Mouse (Mus musculus): ENCODE measurements at regions not wholly inside any gene's neighbourhood (a gene's known extent, or its start where the extent isn't known, plus 50 kb on each side); places are given as distances from the start of the nearest gene placed in this dataset.

GRCm38 (mm10) chr6:94390403-94390802 lies 106.7 kb upstream of the Magi1 start:
- Histone ChIP-seq H3K4me2 (replicated peaks) (no peak overlapping the region), H3K9me3 (no peaks in the 10 kb centered on the region), H3K27ac (replicated peaks) (no peak overlapping the region), H3K9ac (replicated peaks) (no peak overlapping the region), H3K27me3 (no peaks in the 10 kb centered on the region), H3K36me3 (no peaks in the 10 kb centered on the region), H3K4me3 (no peak overlapping the region), H3K4me1 (no peaks in the 10 kb centered on the region)
- ATAC-seq (ENCODE audit: low FRiP score, low read depth): no peak
- WGBS: 86% methylated on average over 2 of the region's 2 CpGs

GRCm38 (mm10) chr6:94389716-94390115 lies 106.0 kb upstream of the Magi1 start:
- no peaks in the 10 kb centered on the region for H3K36me3 ChIP-seq
- H3K4me1 ChIP-seq: no peaks in the 10 kb centered on the region
- H3K4me3 ChIP-seq: no peak overlapping the region
- no peak for ATAC-seq (ENCODE audit: low FRiP score, low read depth)
- no peak overlapping the region for H3K4me2 ChIP-seq (replicated peaks)
- H3K27ac ChIP-seq (replicated peaks): no peak overlapping the region
- no peak overlapping the region for H3K9ac ChIP-seq (replicated peaks)
- H3K9me3 ChIP-seq: no peaks in the 10 kb centered on the region
- 85% methylated on average over 9 of the region's 9 CpGs for WGBS
- no peaks in the 10 kb centered on the region for H3K27me3 ChIP-seq

- no peak overlapping the region for H3K4me3 ChIP-seq
- H3K27ac ChIP-seq (replicated peaks): no peak overlapping the region
- ATAC-seq (ENCODE audit: low FRiP score, low read depth): no peak
- whole genome bisulfite sequencing: 79% methylated on average over 2 of the region's 2 CpGs
- no peaks in the 10 kb centered on the region for H3K27me3 ChIP-seq
- H3K9me3 ChIP-seq: no peaks in the 10 kb centered on the region
- no peaks in the 10 kb centered on the region for H3K4me1 ChIP-seq
- H3K9ac ChIP-seq (replicated peaks): no peak overlapping the region
- H3K4me2 ChIP-seq (replicated peaks): no peak overlapping the region
- H3K36me3 ChIP-seq: no peaks in the 10 kb centered on the region
Measured at GRCm38 (mm10) chr6:94387648-94388047, 103.9 kb upstream of the Magi1 start.

- WGBS: 69% methylated on average over 2 of the region's 2 CpGs
- no peak overlapping the region for H3K4me3 ChIP-seq
- H3K27ac ChIP-seq (replicated peaks): no peak overlapping the region
- H3K9me3 ChIP-seq: no peaks in the 10 kb centered on the region
- H3K36me3 ChIP-seq: no peaks in the 10 kb centered on the region
- H3K4me1 ChIP-seq: no peaks in the 10 kb centered on the region
- no peak overlapping the region for H3K9ac ChIP-seq (replicated peaks)
- H3K27me3 ChIP-seq: no peaks in the 10 kb centered on the region
- H3K4me2 ChIP-seq (replicated peaks): no peak overlapping the region
- no peak for ATAC-seq (ENCODE audit: low FRiP score, low read depth)
Measured at GRCm38 (mm10) chr6:94385531-94385930, 101.8 kb upstream of the Magi1 start.

- H3K27ac ChIP-seq (replicated peaks): no peak overlapping the region
- H3K4me1 ChIP-seq: no peaks in the 10 kb centered on the region
- H3K27me3 ChIP-seq: no peaks in the 10 kb centered on the region
- H3K4me3 ChIP-seq: no peak overlapping the region
- H3K4me2 ChIP-seq (replicated peaks): no peak overlapping the region
- no peaks in the 10 kb centered on the region for H3K9me3 ChIP-seq
- no peak overlapping the region for H3K9ac ChIP-seq (replicated peaks)
- H3K36me3 ChIP-seq: no peaks in the 10 kb centered on the region
- no peak for ATAC-seq (ENCODE audit: low FRiP score, low read depth)
- WGBS: 90% methylated on average over 2 of the region's 2 CpGs
Measured at GRCm38 (mm10) chr6:94369991-94370390, 86.3 kb upstream of the Magi1 start.

- Histone ChIP-seq H3K4me1 (no peaks in the 10 kb centered on the region), H3K9me3 (no peaks in the 10 kb centered on the region), H3K27ac (replicated peaks) (no peak overlapping the region), H3K9ac (replicated peaks) (no peak overlapping the region), H3K36me3 (no peaks in the 10 kb centered on the region), H3K4me2 (replicated peaks) (no peak overlapping the region), H3K4me3 (no peak overlapping the region), H3K27me3 (no peaks in the 10 kb centered on the region)
- WGBS: 85% methylated on average over 6 of the region's 6 CpGs
- no peak for ATAC-seq (ENCODE audit: low FRiP score, low read depth)
Measured at GRCm38 (mm10) chr6:94363951-94364350, 80.2 kb upstream of the Magi1 start.

- Histone ChIP-seq H3K4me3 (no peak overlapping the region), H3K9ac (replicated peaks) (no peak overlapping the region), H3K4me1 (no peaks in the 10 kb centered on the region), H3K27ac (replicated peaks) (no peak overlapping the region), H3K9me3 (no peaks in the 10 kb centered on the region), H3K4me2 (replicated peaks) (no peak overlapping the region), H3K27me3 (no peaks in the 10 kb centered on the region; the same call in 1 of the 2 replicates), H3K36me3 (no peaks in the 10 kb centered on the region)
- no peak for ATAC-seq (ENCODE audit: low FRiP score, low read depth)
Measured at GRCm38 (mm10) chr6:94362626-94363025, 78.9 kb upstream of the Magi1 start.

GRCm38 (mm10) chr6:94357568-94357967 lies 73.9 kb upstream of the Magi1 start:
- 81% methylated on average over 4 of the region's 4 CpGs for WGBS
- H3K9ac ChIP-seq (replicated peaks): no peak overlapping the region
- H3K9me3 ChIP-seq: no peaks in the 10 kb centered on the region
- no peak for ATAC-seq (ENCODE audit: low FRiP score, low read depth)
- H3K4me1 ChIP-seq: 0 out of 2 replicates have a peak, but pooled peaks cover 2% of the 10 kb centered on the region
- H3K4me2 ChIP-seq (replicated peaks): no peak overlapping the region
- no peak overlapping the region for H3K4me3 ChIP-seq
- no peaks in the 10 kb centered on the region; the same call in 1 of the 2 replicates for H3K27me3 ChIP-seq
- no peaks in the 10 kb centered on the region for H3K36me3 ChIP-seq
- H3K27ac ChIP-seq (replicated peaks): no peak overlapping the region

- Histone ChIP-seq H3K4me3 (no peak overlapping the region), H3K9ac (replicated peaks) (no peak overlapping the region), H3K4me2 (replicated peaks) (no peak overlapping the region), H3K27ac (replicated peaks) (no peak overlapping the region), H3K9me3 (no peaks in the 10 kb centered on the region), H3K27me3 (no peaks in the 10 kb centered on the region; the same call in 1 of the 2 replicates), H3K4me1 (0 out of 2 replicates have a peak, but pooled peaks cover 2% of the 10 kb centered on the region), H3K36me3 (no peaks in the 10 kb centered on the region)
- 42% methylated on average over 8 of the region's 8 CpGs for WGBS
- ATAC-seq (ENCODE audit: low FRiP score, low read depth): no peak
Measured at GRCm38 (mm10) chr6:94354451-94355095, 70.9 kb upstream of the Magi1 start.

GRCm38 (mm10) chr6:94344296-94344695 lies 60.6 kb upstream of the Magi1 start:
- Histone ChIP-seq H3K36me3 (no peaks in the 10 kb centered on the region), H3K9ac (replicated peaks) (no peak overlapping the region), H3K9me3 (0 out of 2 replicates have a peak, but pooled peaks cover 8% of the 10 kb centered on the region), H3K4me2 (replicated peaks) (no peak overlapping the region), H3K4me1 (no peaks in the 10 kb centered on the region), H3K27ac (replicated peaks) (no peak overlapping the region), H3K4me3 (no peak overlapping the region), H3K27me3 (no peaks in the 10 kb centered on the region)
- 89% methylated on average over 2 of the region's 2 CpGs for WGBS
- no peak for ATAC-seq (ENCODE audit: low FRiP score, low read depth)

- H3K27ac ChIP-seq (replicated peaks): no peak overlapping the region
- ATAC-seq (ENCODE audit: low FRiP score, low read depth): no peak
- H3K4me2 ChIP-seq (replicated peaks): no peak overlapping the region
- H3K9me3 ChIP-seq: no peaks in the 10 kb centered on the region
- 65% methylated on average over 2 of the region's 2 CpGs for WGBS
- H3K27me3 ChIP-seq: no peaks in the 10 kb centered on the region
- H3K9ac ChIP-seq (replicated peaks): no peak overlapping the region
- no peaks in the 10 kb centered on the region for H3K4me1 ChIP-seq
- no peak overlapping the region for H3K4me3 ChIP-seq
- no peaks in the 10 kb centered on the region for H3K36me3 ChIP-seq
Measured at GRCm38 (mm10) chr6:94340546-94340945, 56.8 kb upstream of the Magi1 start.

- Histone ChIP-seq H3K9me3 (no peaks in the 10 kb centered on the region), H3K4me3 (no peak overlapping the region), H3K4me2 (replicated peaks) (no peak overlapping the region), H3K4me1 (no peaks in the 10 kb centered on the region), H3K36me3 (no peaks in the 10 kb centered on the region), H3K27me3 (no peaks in the 10 kb centered on the region), H3K9ac (replicated peaks) (no peak overlapping the region), H3K27ac (replicated peaks) (no peak overlapping the region)
- 64% methylated on average over 6 of the region's 6 CpGs for WGBS
- no peak for ATAC-seq (ENCODE audit: low FRiP score, low read depth)
Measured at GRCm38 (mm10) chr6:94336168-94336567, 52.5 kb upstream of the Magi1 start.
